Mouse (Mus musculus) stomach, postnatal 0 days (tissue): Measurements from ENCODE around the gene Xrn1.

Experiments used
- CTCF ChIP-seq: IDR thresholded peaks from 2 replicates; pipeline ENCODE4 v1.5.1; 2016; ENCODE audit warnings: antibody characterized with exemption, low read depth, mild to moderate bottlenecking, moderate library complexity
- EP300 ChIP-seq: optimal IDR thresholded peaks from 2 replicates; pipeline ENCODE3; 2016; ENCODE audit warnings: antibody characterized with exemption

- TF ChIP-seq EP300 (no peak), CTCF (no peak)
Observed at GRCm38 (mm10) chr9:96102846-96103245, 148.3 kb downstream of the Xrn1 start.
